Mouse (Mus musculus): ENCODE data around the gene Sdk1.

Sdk1 gene

DNA sequence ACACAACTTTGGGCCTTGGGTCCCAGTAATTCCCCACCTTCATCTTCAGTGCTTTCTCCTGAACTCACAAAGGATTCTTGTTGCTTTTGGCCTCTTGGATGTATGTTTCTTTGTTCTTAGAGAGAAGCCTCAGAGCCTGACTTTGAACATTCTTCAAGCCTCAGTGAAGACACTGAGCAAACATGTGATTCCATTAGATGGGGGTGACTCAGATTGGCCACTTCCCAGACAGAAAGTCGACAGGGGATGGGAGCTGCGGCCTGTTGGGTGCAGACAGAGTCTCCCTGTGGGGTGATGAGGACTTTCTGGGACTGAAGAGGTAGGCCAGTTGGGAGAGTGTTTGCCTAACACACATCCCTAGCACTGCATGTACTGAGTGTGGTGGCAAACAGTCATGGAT is 405.3 kb downstream of the Sdk1 start:
- no peak for DNase-seq

DNA sequence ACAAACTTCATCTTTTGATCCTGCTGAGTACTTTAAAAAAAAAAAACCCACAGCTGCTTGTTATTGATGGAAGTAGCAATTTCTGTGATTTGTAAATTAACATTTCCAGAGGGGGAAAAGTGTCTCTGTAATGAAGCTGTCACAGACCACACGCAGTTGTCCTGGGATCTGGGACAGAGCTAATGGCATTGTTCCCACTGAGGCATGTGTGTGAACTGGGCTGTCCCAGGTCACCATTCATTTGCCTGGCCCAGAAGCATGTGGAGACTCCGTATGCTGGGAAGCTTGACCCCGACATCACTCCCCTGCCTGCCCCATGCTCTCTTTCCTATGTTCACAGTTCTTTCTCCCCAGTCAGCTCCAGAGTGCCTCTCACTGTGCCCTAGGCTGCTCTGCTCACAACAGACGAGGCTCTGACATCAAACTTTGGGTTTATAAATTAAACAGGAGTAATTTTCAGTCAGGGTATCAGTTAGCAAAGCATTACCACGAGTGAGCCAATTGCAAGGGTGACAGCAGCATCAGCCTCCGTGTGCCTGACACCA is 408.6 kb downstream of the Sdk1 start:
- DNase-seq: no peak

DNA sequence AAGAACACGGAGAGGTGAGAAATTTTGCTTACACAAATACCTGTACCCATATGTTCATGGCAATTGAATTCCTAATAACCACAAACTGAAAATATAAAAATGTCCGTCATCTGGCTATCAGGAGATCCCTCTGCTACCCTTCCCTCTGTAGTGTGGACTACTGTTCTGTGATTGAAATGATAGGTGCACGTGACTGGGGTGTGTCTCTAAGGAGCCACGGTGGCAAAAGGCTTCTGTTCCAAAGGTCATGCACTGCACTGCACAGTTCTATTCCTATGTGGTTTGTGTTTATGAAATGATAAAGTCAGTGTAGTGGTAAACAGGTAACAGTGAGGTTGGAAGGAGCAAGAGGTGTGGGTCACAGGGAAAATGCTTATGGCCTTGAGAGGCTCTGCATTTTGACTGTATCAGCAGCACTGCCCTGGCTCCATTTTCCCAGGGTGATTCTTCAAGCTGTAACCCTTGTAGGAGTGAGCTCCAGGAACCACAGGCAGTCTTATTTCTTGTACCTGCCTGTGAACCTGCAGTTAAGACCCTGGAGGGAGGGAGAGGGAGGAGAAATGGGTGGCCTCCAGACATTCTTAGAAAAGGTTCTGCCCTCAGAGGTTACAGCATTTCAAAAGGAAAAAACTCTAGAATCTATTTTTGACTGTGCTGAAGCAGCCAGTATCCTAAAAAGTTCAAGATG is 410.5 kb downstream of the Sdk1 start:
- DNase-seq: no peak

DNA sequence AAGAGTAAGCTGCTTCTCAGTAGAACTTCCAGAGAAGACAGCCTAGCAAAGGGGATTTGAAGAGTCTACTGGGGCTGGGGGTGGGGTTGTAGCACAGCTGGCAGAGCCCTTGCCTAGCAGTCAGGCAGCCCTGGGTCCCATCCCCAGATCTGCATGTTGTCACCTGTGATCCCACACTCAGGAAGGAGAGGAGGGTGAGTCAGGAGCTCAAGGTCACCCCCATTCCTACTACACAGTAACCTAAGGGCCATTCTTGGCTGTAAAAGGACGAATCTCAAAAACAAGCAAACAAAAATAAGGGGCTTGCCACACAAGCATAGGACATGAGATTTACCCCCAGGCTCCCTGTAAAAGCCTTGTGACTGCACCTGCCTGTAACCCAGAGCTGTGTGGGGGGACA is 435.1 kb downstream of the Sdk1 start:
- DNase-seq: no peak

DNA sequence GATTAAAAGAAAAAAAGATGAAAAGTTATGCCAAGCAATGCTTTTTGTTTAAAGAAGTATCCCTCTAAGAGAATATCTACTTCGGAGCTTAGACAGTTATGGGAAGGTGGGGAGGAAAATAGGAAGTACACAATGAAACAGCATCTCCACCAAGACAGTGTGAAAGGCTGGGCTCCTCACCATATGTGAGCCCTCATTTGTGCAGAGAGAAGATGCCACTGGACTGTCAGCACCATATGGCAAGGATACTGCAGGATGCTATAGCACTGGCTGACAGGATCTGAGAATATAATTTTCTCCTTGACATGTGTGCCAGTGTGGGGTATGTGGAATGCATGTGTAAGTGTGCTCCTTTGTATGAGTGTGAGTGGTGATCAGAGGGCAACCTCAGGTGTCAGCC is 435.7 kb downstream of the Sdk1 start:
- no peak for DNase-seq

DNA sequence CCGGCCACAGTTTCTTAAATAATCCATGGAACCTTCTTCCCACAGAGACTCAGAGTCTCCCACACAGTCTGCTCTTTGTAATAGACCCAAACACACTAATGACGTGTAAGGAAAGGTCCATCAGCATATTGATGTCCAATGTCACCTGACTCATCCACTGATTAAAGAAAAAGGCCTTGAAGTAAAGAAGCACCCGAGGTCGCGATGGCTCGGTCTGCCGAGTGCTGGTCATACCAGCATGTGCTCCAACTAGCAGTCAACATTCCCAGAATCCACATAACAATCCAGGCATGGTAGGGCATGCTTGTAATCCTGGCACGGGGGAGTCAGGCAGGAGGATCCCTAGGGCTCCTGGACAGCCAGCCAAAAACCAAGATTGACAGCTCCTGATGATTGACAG is 436.6 kb downstream of the Sdk1 start:
- no peak for DNase-seq

DNA sequence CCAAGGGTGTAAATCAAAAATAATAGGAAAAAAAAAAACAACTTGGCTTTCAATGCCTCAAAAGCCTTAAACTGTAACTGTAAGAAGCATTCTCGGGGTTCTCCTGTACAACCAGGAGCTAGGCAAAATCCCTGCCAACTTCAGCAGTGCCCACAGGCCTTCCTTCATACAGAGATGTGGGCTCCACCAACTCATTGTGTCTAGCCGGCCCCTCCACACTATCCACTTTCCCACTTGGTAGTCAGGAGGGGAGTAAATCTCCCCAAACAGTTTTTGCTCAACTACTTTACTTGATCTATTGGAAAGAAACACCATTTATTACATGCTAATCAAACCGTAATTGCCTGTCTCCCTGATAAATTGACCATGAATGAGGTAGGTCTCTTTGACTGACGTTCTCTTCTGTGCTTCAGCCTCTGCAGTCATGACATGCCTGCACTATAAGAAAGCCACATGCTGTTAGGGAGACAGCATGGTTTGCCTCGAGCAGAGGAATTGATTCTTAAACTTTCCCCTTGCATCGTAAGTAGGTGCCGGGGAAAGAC is 445.7 kb downstream of the Sdk1 start:
- no peak for DNase-seq

DNA sequence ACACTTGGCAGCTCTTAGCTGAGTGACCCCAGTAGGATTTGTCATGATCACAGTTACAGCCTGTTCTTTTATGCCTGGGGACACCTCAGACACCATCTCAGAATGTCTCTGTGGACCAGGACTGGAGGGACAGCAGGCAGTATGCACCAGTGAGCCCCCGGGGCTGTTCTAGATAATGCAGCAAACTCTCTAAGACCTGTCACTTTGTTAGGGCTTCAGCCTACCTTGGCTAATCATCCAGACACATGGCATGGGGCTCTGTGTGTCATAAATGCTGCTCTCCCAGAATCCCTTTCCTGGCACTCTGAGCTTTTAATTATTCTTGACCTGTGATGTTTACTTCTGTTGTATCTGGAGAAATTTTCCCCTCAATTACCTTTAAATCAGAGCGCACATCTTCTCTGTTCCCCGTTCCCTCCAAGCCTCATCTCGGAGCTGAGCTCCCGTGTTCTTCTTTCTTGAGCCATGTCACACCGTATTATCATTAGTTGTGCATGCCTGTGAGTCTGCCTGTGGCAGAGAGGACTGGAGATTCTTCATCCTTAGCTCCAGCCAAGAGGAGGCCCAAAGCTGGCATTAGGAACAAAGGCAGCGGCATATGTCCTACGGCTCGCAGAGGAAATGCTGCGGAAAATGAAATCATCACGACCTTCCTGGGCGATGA is 448.3 kb downstream of the Sdk1 start:
- DNase-seq: peak; percentile 24

DNA sequence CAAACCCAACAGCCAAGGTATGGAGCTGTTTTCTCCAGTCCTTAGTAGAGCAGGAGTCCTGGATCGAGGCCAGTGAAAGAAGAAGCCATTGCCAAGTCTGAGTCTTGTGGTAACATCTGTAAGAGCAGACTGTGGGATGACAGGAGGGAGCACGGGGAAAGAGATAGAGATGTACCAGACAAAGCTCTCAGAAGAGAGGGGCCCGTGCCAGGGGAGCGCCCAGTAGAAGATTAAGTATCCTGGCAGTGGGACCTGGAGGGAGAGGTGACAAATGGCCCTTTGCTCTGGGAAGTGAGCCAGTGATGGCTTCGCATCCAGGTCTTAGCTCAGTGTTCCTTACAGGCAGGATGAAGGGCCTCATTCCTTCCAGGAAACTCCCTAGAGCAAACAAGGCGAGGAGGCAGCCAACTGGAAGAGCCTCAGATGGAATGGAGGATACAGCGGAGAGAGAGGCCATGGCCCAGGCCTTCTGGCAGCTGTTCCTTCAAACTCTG is 450.2 kb downstream of the Sdk1 start:
- DNase-seq: peak; percentile 77

DNA sequence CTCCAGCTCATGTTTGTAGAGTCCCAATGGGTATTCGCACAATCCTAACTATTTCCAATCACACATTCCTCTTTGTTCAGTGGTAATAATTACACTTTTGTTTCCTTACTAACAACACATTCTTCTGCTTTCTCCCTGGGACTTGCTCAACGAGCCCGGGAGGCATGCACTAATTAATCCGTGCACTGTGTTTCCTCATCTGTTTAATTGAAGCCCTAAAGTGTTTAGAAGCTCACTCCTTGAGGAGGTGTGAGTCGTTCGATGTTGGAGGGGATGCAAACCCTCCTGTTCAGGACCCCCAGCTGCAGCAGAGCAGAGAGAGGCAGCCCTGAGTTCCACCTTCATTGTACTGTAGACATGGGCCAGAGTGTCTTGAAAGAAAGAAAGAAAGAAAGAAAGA is 452.4 kb downstream of the Sdk1 start:
- no peak for DNase-seq

DNA sequence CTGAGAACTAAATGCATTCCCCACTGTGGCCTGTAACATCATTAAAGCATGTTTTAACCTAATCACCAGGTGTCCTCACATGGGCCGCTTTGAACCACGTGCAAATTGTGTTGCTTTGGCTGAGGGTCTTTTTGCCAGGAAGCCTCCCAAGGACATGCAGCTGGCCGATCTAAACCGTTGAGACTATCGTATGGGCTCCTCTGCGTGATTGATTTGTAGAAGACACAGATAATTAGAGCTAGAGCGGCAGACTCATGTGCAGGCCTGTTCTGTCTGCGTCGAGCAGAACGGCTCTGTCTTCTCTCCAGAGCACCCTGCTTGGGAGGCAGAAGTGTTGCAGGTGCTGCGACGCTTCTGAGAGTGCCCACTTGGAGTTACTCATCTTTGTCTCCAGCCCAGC is 453.6 kb downstream of the Sdk1 start:
- DNase-seq: no peak

DNA sequence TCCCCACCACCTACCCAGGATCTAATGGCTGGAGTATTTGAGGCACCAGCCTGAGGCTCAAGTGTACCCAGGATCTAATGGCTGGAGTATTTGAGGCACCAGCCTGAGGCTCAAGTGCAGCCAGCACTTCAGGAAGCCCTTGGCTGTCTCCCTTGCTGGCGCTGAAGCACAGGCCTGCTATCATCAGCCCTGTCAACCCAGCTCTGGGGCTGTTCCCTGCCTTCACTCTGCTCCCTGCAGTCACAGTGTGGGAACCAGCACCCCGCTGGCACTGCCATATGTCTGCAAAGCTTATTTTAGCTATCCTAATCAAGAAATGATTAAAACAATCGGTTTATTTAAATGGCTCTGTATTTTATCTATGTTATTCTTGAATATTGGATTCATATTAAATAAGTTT is 457.1 kb downstream of the Sdk1 start:
- peak; percentile 91 for DNase-seq

DNA sequence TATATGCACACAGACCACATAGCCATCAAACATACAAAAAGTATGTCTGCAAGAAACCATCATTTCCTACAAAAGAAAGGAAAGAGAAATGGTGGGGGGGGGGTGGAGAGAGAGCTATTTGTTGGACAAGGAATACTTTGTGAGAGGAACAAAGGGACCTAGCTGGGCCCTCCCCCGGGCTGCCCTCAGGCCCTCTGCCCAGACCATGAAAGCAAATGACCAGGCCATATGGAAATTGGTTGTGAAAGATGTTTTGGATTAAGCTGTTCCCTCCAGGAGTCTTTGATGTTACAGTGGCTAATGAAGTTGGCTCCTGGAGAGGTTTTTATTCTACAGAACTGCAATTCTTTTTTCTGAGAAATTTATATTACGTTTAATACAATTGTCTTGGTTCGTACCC is 479.5 kb downstream of the Sdk1 start:
- DNase-seq: no peak

DNA sequence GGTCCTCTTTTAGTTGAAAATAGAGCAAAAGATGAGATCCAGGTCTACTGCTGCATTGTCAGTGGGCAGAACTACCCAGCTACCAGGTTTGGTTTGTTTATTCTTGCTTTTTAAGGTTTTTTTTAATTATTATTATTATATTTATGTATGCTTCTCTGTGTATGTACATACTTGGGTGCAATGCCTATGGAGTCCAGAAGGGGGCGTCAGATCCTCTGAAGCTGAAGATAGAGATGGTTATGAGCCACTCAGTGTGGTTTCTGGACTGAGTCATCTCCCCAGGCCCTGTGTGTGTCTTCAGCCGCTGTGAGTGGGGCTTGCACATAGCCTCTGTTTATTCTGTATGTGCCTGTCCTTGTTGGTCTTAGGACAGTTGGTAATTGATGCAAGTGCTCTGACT is 486.7 kb downstream of the Sdk1 start:
- DNase-seq: no peak

DNA sequence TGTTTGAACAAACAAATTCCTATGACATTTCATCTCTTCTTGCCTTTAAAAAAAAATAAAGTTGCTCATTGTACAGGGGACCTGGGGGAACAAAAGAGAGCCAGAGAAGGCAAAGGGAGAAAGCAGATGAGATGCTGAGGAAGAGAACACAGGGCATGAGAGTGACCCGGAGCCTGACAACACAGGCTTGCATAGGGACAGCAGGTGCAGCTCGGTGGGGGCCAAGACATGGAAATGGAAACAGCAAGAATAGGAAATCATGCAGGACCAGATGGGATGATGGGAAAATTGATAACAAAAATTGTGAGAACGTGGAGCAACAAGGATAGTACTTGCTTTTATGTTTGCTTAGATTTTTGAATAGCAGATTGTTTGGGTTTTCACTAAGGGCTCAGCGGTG is 488.7 kb downstream of the Sdk1 start:
- DNase-seq: no peak

DNA sequence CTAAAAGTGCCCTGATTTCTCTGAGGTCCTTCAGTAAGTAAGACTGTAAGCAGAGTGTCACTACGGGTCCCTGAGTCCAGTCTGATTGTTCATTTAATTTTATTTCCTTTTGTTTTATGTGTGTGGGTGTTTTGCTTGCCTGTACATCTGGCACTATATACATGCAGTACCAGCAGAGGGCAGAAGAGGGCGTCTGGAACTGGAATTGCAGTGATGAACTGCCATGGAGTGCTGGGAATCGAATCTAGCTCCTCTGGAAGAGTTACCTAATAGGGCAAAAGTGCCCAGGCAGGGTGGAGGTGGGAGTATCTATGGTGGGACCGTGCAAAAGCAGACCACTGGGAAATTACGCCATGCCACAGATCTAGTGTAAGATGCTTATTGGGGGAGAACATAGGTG is 497.4 kb downstream of the Sdk1 start:
- no peak for DNase-seq

DNA sequence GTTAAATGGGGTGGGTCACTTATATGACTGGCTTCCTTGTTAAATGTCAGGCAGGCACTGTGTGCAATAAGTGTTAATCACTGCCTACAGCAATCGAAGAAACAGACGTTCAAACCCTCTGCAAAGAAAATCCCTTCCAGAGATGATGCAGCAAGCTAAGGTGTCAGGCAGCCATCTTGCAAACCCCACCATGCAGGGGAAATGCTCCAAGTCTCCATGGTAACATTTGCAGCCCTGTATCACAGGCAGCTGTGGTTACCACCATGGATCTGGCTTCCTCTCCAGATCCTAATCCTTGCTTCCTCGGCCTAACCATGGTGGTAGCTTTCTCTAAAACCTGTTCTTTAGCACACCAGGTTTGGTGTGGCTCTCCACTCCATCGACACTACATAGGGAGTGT is 507.5 kb downstream of the Sdk1 start:
- DNase-seq: no peak

DNA sequence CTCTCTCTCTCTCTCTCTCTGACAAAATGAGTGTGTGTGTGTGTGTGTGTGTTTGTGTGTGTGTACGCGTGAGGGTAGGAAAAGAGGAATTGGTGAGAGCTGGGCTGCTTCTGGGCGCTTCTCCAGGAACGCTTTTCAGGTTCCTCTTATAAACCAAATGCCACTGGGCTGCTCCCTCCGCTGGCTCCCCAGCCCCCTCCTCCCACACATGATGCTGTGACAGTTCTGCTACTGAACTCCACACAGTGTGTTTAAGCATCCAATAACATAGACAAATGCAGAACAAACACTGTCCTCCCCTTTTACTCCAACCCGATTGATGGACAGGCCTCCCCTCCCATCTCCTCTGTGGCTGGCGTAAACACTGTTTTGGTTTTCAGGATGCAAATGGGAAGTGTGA is 513.0 kb downstream of the Sdk1 start:
- DNase-seq: no peak

DNA sequence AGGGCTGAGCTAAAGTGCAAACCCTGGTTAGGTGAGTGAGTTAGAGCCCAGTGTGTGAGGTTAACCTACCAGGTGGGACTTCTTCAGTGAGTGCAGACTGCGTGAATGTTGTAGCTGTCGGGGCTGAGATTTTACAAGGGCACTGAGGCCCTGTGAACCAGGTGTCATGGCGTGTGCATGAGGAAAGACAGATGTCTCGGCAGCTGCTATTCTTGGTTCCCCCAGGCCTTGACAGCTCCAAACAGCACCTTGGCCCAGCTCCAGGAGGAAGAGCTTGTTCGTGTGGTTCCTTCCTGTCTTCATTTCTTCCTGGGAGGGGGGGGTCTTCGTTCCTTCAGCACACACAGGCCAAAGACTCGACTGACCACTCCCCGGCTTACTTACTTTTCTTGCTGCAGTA is 517.6 kb downstream of the Sdk1 start:
- no peak for DNase-seq

DNA sequence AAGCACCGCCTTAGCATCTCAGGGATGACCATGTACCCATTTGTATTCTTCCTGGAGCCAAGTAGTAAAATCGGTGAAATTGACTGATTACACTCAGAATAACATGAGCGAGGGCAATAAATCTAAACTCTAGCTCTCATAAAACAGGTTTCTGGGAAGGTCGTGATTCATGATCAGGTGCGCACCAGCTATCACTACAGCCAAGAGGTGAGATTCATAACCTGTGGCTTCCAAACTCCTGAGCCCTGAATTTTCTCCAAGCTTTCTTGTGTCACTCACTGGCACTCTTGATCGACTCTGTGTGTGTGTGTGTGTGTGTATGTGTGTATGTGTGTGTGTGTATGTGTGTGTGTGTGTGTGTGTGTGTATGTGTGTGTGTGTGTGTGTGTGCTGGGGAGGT is 522.8 kb downstream of the Sdk1 start:
- no peak for DNase-seq

DNA sequence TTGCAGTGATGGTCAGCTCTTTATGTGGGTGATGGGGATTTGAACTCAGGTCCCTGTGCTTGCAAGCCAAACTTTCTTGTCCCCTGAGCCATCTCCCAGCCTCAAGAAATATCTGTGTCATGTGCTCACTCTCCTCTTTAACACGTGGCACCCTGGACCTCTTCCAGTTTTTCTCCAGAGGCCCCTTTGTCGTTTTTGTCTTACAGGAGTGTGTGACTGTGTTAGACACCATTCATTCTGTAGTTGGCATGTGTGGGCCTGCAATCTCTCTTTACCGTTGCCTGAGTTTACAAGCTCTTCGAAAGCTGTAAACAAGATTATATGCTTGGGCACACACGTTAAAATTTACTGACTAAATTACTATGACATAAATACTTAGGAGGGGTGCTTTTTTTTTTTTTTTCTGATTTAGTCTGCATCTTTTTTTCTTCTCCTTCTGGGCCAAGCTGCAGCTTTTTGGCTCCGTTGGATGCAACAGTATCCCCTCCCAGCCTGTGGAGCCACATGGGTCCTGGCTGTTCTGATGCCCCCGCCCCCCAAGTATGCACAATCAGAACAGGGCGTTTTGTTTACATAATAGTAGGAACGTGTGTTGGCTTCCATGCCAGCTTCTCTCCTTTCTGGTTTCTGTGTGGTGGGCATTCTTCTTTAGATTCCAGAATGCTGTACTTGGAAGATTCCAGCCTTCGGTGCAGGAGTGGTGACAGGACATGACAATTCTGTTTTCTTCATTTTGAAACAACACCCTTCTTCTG is 527.6 kb downstream of the Sdk1 start:
- DNase-seq: no peak

DNA sequence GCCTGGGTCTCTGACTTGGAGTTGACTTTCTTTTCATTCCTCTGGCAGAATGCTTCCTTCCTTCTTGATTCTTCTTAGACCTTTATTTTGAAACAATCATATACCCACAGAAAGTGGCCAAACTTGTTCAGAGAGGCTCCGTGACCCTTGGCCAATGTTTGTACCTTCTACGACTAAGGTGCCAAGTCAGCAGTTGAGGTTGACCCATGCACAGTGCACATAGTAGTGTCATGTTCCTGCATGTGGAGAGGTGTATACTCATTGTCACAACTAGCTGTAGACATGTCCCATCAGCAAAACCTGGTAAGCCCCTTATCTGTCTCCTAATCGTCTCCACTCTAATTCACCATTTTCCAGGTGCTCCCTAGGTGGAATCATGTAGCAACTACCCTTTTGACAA is 530.2 kb downstream of the Sdk1 start:
- DNase-seq: no peak

DNA sequence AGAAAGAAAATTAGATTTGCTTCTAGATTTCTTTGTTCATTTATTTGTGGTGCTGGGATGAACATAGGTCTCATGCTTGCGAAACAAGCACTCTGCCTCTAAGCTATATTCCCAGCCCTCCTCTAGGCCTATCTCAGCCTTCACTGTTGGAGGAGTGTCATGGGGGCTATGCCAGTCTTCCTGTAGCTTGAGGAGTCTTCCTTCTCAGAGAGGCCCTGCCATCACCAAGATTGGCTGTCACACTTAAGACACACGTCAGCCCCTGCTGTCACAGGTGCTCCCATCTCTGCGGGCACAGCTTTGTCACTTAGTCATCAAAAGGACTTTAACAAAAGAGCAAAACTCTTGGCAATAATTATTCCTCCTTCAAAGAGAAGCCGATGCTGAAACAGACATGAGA is 536.9 kb downstream of the Sdk1 start:
- DNase-seq: no peak

DNA sequence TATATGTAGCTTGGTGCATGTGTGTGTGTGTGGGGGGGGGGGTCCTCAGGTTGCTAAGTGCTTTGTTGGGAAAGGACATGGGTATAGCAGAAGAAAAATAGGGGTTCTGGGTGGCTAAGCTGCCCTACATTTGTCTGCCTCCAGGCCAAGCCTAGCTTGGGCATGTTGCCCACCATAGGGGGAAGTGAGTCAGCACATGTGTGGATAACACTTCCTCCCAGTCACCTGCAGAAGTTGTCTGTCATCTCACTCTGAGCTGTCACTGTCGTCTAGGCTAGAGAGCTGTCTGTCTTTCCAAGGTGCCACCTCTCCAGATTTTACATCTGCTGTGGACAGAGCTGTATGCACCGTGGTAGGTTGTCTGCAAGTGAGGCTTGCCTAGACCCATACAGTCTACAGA is 539.9 kb downstream of the Sdk1 start:
- no peak for DNase-seq

All from cerebellum, adult 9-11 months (tissue).